Mouse (Mus musculus) midbrain, embryonic 10.5 days (tissue): Measurements from ENCODE around the gene Trmt112. TPM values are rescaled to one million over a fixed set of nuclear protein-coding genes. Genes with fewer than 3 reads are reported as not detected.

ENCODE experiments used
- microRNA-seq: library from miRNA; unstranded; fragments of <30 nt; microRNA quantifications from one replicate; pipeline ENCODE4, GENCODE M21; 2017
- polyA plus RNA-seq: library from polyadenylated mRNA; unstranded; fragments of >200 nt; fragmentation: Nextera tagmentation; extraction: Ambion mirVana; gene quantifications from 2 replicates; pipeline ENCODE4 v1.2.1, GENCODE M21; 2016

The Trmt112 gene
- polyA plus RNA-seq, 1 experiment from 2014 or later = 156 TPM

Small RNAs within 50 kb of the gene (microRNA-seq; reads per million reads assigned to microRNA genes)
- gene Mir6990 = 0.90 reads per million

Other genes with a start within 250 kb of the Trmt112 start
- 5.0 and 7.9 TPM in 2 replicates for gene Rps6ka4, start 69.1 kb upstream of the Trmt112 start, polyA plus RNA-seq
- 0.33 and 0.57 TPM in 2 replicates for gene Ccdc88b, start 51.5 kb upstream of the Trmt112 start, polyA plus RNA-seq
- gene Prdx5, start 408 bp downstream of the Trmt112 start, polyA plus RNA-seq = 169 and 180 TPM in 2 replicates
- 8.9 and 9.5 TPM in 2 replicates for gene Esrra, start 12.1 kb downstream of the Trmt112 start, polyA plus RNA-seq
- gene Catsperz, start 15.7 kb downstream of the Trmt112 start, polyA plus RNA-seq = 0.35 and 0.43 TPM in 2 replicates
- gene Kcnk4, start 24.8 kb downstream of the Trmt112 start, polyA plus RNA-seq = 0.11 TPM in 1 of 2 replicates, not detected in the other
- 66.6 and 69.8 TPM in 2 replicates for gene Bad, start 32.2 kb downstream of the Trmt112 start, polyA plus RNA-seq
- gene Gpr137, start 32.8 kb downstream of the Trmt112 start, polyA plus RNA-seq = 29.5 and 33.9 TPM in 2 replicates
- 90.8 and 116 TPM in 2 replicates for gene Ppp1r14b, start 65.3 kb downstream of the Trmt112 start, polyA plus RNA-seq
- gene Plcb3, start 66.8 kb downstream of the Trmt112 start, polyA plus RNA-seq = 22.4 and 23.7 TPM in 2 replicates
- gene Fkbp2, start 70.8 kb downstream of the Trmt112 start, polyA plus RNA-seq = 115 and 127 TPM in 2 replicates
- gene Vegfb, start 78.0 kb downstream of the Trmt112 start, polyA plus RNA-seq = 35.2 and 40.8 TPM in 2 replicates
- 20.8 and 23.1 TPM in 2 replicates for gene Dnajc4, start 82.9 kb downstream of the Trmt112 start, polyA plus RNA-seq
- gene Nudt22, start 86.4 kb downstream of the Trmt112 start, polyA plus RNA-seq = 19.1 and 20.3 TPM in 2 replicates
- gene Trpt1, start 86.4 kb downstream of the Trmt112 start, polyA plus RNA-seq = 9.5 and 11.3 TPM in 2 replicates
- gene Fermt3, start 109.8 kb downstream of the Trmt112 start, polyA plus RNA-seq = 8.5 and 10.3 TPM in 2 replicates
- gene Stip1, start 130.3 kb downstream of the Trmt112 start, polyA plus RNA-seq = 427 and 470 TPM in 2 replicates
- gene Macrod1, start 147.1 kb downstream of the Trmt112 start, polyA plus RNA-seq = 2.2 and 2.9 TPM in 2 replicates
- gene Flrt1, start 196.0 kb downstream of the Trmt112 start, polyA plus RNA-seq = 6.0 and 7.5 TPM in 2 replicates